Mouse (Mus musculus) B cell, adult 62 days (primary cell): ENCODE results near the gene Krtap6-2. TPM values are rescaled to one million over a fixed set of nuclear protein-coding genes. Genes with fewer than 3 reads are reported as not detected.

Source experiments
- total RNA-seq: library from RNA; stranded (reverse); gene quantifications from 4 replicates; pipeline ENCODE4 v1.2.4, GENCODE M21; 2023

Krtap6-2 gene
- not detected in 4 replicates for total RNA-seq

GRCm38 (mm10) chr16:89420011-89420410, at the start of gene Krtap6-2:
Gene Krtap6-2 (minus strand): TSS chr16:89420111.

GRCm38 (mm10) chr16:89403768-89404167, 16.1 kb downstream of the Krtap6-2 start, which contains the start of gene Krtap21-1:
Gene Krtap21-1 (minus strand): TSS chr16:89403868.

Other genes starting within 250 kb of the Krtap6-2 start
- not detected in 4 replicates for gene 1110057P08Rik, start 245.4 kb downstream of the Krtap6-2 start, total RNA-seq
- gene Krtap20-2, start 214.2 kb downstream of the Krtap6-2 start, total RNA-seq, result not detected in 4 replicates
- not detected in 4 replicates for gene Krtap21-1, start 16.2 kb downstream of the Krtap6-2 start, total RNA-seq
- gene Krtap8-1, start 67.8 kb upstream of the Krtap6-2 start, total RNA-seq, result not detected in 4 replicates
- not detected in 4 replicates for gene Krtap7-1, start 88.2 kb upstream of the Krtap6-2 start, total RNA-seq
- not detected in 4 replicates for gene Krtap11-1, start 151.1 kb upstream of the Krtap6-2 start, total RNA-seq